Mouse (Mus musculus) midbrain, postnatal 0 days (tissue): ENCODE measurements around the gene Nav2. TPM values are rescaled to one million over a fixed set of nuclear protein-coding genes. Genes with fewer than 3 reads are reported as not detected.
A peak's percentile ranks its signal among the peaks of the same experiment; 100 is the strongest.

ENCODE experiments used
- ATAC-seq: fragments of 200-750 bp; cut with Nextera tagmentation; 2 replicates; pipeline ENCODE4 v1.8.0; 2017; ENCODE audit warnings: moderate number of reproducible peaks, mild to moderate bottlenecking, moderate TSS enrichment, moderate library complexity; ENCODE audit not compliant: low FRiP score
- DNase-seq: peaks from one replicate; pipeline ENCODE4 v3.0.0-alpha.2; 2015; ENCODE audit warnings: low spot score
- H3K27ac ChIP-seq: fragments of 300-500 bp; sonication (generic); 2 replicates; pipeline ENCODE4 v1.5.1; 2014; ENCODE audit warnings: low read depth, mild to moderate bottlenecking, low read length, mixed read lengths
- H3K27me3 ChIP-seq: fragments of 300-500 bp; sonication (generic); 2 replicates; pipeline ENCODE4 v1.6.1; 2014; ENCODE audit warnings: low read length, control low read depth, mixed read lengths; ENCODE audit not compliant: insufficient read depth
- H3K36me3 ChIP-seq: fragments of 300-500 bp; sonication (generic); 2 replicates; pipeline ENCODE4 v1.6.1; 2014; ENCODE audit warnings: low read length, control low read depth, mixed read lengths; ENCODE audit not compliant: insufficient read depth
- H3K4me1 ChIP-seq: fragments of 300-500 bp; sonication (generic); 2 replicates; pipeline ENCODE4 v1.6.1; 2014; ENCODE audit warnings: mild to moderate bottlenecking, control low read depth, antibody characterized with exemption, low read length, mixed read lengths; ENCODE audit not compliant: insufficient read depth
- H3K4me2 ChIP-seq: fragments of 300-500 bp; sonication (generic); 2 replicates; pipeline ENCODE4 v1.6.1; 2014; ENCODE audit warnings: low read depth, mild to moderate bottlenecking, low read length, mixed read lengths; ENCODE audit not compliant: poor library complexity, severe bottlenecking
- H3K4me3 ChIP-seq: fragments of 300-500 bp; sonication (generic); 2 replicates; pipeline ENCODE4 v1.5.1; 2014; ENCODE audit warnings: low read depth, mild to moderate bottlenecking, low read length, moderate library complexity
- H3K9ac ChIP-seq: fragments of 300-500 bp; sonication (generic); replicated peaks from 2 replicates; pipeline ENCODE4 v1.6.1; 2014; ENCODE audit warnings: mild to moderate bottlenecking, low read length, moderate library complexity, mixed read lengths; ENCODE audit not compliant: poor library complexity, severe bottlenecking
- H3K9me3 ChIP-seq: fragments of 300-500 bp; sonication (generic); 2 replicates; pipeline ENCODE4 v1.6.1; 2016; ENCODE audit warnings: low read length, control low read depth
- CTCF ChIP-seq: IDR thresholded peaks from 2 replicates; pipeline ENCODE4 v1.5.1; 2016; ENCODE audit warnings: antibody characterized with exemption, mild to moderate bottlenecking
- WGBS: fragments of 180-500 bp; shearing (Covaris S2); extraction: QIAGEN DNeasy Blood & Tissue Kit; methylation state at CpG from one replicate; pipeline ENCODE4 v1.1.7; 2014; 5-methylcytosine and 5-hydroxymethylcytosine counted together
- polyA plus RNA-seq: library from polyadenylated mRNA; unstranded; fragments of >200 nt; fragmentation: Nextera tagmentation; extraction: Ambion mirVana; gene quantifications from 2 replicates; pipeline ENCODE4 v1.2.1, GENCODE M21; 2015
- total RNA-seq: library from RNA; depleted of rRNA; stranded (reverse); fragments of >200 nt; gene quantifications from 2 replicates; pipeline ENCODE4 v1.2.3, GENCODE M21; 2014

The Nav2 gene
- total and polyA plus RNA-seq, 2 experiments from 2014 or later = 18.3 to 53.8 TPM

DNA sequence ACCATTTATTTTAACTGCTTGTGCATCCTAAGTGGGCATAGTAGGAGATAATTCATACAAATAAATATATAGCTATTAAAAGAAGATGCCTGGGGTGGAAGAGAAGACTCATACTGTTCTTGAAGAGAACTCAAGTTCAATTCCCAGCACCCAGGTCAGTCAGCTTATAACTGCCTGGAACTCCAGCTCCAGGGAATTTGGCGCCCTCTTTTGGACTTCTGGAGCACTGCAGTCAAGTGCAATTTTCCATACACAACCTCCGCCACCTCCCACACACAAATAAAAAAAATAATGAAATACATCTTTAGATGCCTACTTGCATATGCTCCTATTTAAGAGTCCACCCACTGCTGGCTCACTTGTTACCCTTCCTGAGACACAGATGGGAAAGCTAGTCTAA lies 416.1 kb downstream of the Nav2 start:
- H3K9ac ChIP-seq = no peak overlapping the region
- peaks cover 3% of the 10 kb centered on the region; the same call in 1 of the 2 replicates for H3K4me1 ChIP-seq
- no peak overlapping the region for H3K4me2 ChIP-seq
- H3K4me3 ChIP-seq = no peak overlapping the region
- TF ChIP-seq CTCF = peak; percentile 46
- no peak overlapping the region for H3K27ac ChIP-seq
- WGBS = 95% methylated on average over 2 of the region's 2 CpGs
- H3K36me3 ChIP-seq = no peaks in the 10 kb centered on the region
- DNase-seq = no peak
- no peaks in the 10 kb centered on the region for H3K9me3 ChIP-seq
- no peaks in the 10 kb centered on the region for H3K27me3 ChIP-seq
- ATAC-seq = no peak

DNA sequence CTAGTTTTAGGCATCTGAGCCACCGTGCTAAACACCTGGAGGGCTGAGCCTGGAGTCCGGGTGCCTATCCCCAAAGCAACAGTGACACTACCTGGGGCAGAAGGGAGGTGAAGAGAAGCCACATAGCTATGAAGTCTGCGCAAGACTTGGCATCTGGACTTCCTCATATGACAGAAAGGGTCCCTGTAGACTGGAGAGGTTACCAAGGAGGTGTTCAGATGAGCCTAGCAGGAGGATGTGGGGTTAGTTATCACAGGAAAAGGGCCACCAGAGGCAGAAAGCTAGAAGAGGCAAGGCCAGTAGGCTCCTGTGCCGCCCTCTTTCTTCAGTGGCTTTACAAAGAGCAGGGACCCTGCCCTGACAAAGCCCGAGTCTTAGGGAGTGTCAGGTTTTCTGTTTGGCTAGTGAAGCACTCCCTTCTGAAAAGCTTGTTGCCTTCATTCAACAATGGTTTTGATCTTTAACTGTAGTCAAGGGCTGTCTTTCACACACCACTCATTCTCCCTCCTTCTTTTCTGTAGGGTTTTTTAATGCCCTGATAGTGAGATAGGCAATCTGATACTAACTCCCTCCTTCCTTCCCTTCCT lies 417.7 kb downstream of the Nav2 start:
- DNase-seq (no peak), ATAC-seq (no peak)
- no peaks in the 10 kb centered on the region; the same call in 1 of the 2 replicates for H3K4me1 ChIP-seq
- no peak overlapping the region for H3K4me3 ChIP-seq
- H3K27ac ChIP-seq = no peak overlapping the region
- WGBS = 48% methylated on average over 5 of the region's 5 CpGs
- H3K9me3 ChIP-seq = no peaks in the 10 kb centered on the region
- H3K4me2 ChIP-seq = no peak overlapping the region
- no peak for TF ChIP-seq CTCF
- no peaks in the 10 kb centered on the region for H3K36me3 ChIP-seq
- H3K9ac ChIP-seq = no peak overlapping the region
- H3K27me3 ChIP-seq = no peaks in the 10 kb centered on the region

DNA sequence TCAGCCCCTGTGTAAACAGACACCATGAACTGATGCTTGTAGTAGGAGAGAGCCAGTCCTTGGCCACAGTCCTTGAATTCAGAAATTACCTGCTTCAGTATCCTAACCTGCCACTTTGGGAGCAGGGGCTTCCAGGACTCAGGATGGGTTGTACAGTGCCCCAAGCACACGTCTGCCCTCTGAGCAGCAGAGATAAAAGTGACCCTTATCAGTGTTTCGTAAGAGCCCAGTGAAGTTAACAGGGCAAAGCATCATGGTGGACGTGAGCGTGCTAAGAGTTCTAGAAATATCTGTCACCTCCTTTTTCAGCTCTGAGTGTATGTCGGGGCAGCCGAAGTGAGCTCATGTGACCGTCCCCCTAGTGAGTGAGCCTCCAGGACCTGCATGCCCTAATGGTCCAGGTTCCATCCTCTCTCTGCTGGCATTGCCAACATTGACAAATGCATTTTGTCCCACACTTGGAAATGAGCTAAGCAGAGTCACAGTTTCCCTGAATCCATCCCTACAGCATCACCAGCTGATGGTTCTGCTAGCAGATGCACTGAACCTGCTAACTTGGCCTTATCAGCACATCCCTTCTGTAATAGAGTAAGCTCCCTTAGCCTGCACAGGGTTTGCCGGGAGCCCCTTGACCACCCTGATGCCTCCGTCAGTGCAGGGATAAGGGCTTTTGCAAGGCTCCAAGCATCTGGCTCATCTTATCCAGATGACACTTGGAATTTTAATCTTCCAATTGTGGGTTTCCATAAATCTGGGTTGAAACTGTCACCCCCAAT lies 418.6 kb downstream of the Nav2 start:
- H3K9me3 ChIP-seq = no peaks in the 10 kb centered on the region
- H3K36me3 ChIP-seq = no peaks in the 10 kb centered on the region
- ATAC-seq = no peak
- H3K4me3 ChIP-seq = no peak overlapping the region
- H3K9ac ChIP-seq = no peak overlapping the region
- 86% methylated on average over 9 of the region's 9 CpGs for WGBS
- H3K4me1 ChIP-seq = no peaks in the 10 kb centered on the region; the same call in 1 of the 2 replicates
- DNase-seq = no peak
- no peak overlapping the region for H3K27ac ChIP-seq
- TF ChIP-seq CTCF = no peak
- H3K27me3 ChIP-seq = no peaks in the 10 kb centered on the region
- no peak overlapping the region for H3K4me2 ChIP-seq

DNA sequence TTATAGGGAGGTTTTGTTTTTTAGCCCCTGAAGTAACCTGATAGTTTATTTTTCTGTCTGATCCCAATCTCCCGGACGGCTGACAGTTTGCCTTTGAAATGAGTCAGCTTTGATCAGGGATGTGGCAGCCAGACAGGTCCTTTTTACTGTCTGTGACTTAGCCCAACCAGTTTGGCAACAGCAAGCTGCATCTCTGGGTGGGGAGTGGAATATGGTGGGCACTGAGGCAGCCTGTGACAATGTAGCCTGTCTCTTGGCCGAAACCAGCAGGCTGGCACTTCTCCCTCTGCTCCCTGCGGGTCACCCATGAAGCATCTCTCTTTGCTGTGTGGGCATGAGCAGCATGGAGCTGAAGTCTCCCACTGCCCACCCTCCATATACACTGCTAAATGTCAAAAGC lies 421.7 kb downstream of the Nav2 start:
- Histone ChIP-seq H3K4me1 (no peaks in the 10 kb centered on the region; the same call in 1 of the 2 replicates), H3K36me3 (no peaks in the 10 kb centered on the region), H3K9ac (no peak overlapping the region), H3K4me3 (no peak overlapping the region), H3K27ac (no peak overlapping the region), H3K4me2 (no peak overlapping the region), H3K9me3 (no peaks in the 10 kb centered on the region), H3K27me3 (no peaks in the 10 kb centered on the region)
- no peak for TF ChIP-seq CTCF
- DNase-seq = peak; percentile 28
- ATAC-seq = peak; percentile 41; the same call in 1 of the 2 replicates
- WGBS = 37% methylated on average over 4 of the region's 4 CpGs

DNA sequence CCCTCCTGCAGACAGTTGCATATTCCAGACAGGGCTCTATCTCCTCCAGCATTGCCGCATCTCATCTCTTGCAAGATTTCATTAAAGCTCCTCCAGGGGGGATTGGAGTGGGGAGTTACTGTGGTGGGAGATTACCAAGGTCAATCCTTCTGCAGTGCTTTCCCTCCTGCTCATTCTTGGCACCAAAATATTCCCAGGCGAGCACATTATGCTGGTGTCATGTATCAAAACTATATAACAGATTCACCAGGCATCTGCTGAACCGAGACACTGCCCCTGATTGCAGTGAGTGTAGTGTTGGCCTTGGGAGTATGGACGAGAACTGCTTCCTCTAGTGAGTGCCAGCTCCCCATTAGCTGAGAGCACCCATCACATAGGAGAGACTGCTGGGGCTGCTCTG lies 423.4 kb downstream of the Nav2 start:
- no peaks in the 10 kb centered on the region; the same call in 1 of the 2 replicates for H3K4me1 ChIP-seq
- ATAC-seq (no peak), DNase-seq (no peak)
- H3K27ac ChIP-seq = no peak overlapping the region
- no peak overlapping the region for H3K4me3 ChIP-seq
- H3K9ac ChIP-seq = no peak overlapping the region
- H3K27me3 ChIP-seq = no peaks in the 10 kb centered on the region
- no peaks in the 10 kb centered on the region for H3K36me3 ChIP-seq
- no peak for TF ChIP-seq CTCF
- no peak overlapping the region for H3K4me2 ChIP-seq
- WGBS = 72% methylated on average over 4 of the region's 4 CpGs
- no peaks in the 10 kb centered on the region for H3K9me3 ChIP-seq

DNA sequence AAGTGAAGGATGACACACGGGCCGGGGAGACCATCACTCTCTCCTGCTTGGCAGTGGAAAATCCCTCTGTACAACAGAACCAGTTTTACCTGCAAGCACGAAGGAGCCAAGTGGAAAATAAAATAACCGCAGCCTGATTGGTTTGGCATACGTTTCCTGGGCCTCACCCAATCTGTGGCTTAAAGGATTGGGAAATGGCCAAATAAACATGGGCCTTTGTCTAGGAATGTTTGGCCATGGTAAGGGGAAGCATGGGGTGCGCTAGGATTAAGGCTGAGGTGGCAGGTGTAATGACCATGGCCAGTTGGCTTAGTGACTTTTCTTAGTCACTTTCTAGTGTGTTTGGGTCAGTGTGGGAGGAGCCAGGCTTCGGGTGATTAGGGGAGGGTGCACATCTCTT lies 424.1 kb downstream of the Nav2 start:
- H3K27ac ChIP-seq = no peak overlapping the region
- DNase-seq = no peak
- H3K36me3 ChIP-seq = no peaks in the 10 kb centered on the region
- H3K4me1 ChIP-seq = no peaks in the 10 kb centered on the region; the same call in 1 of the 2 replicates
- no peak for TF ChIP-seq CTCF
- 75% methylated on average over 7 of the region's 7 CpGs for WGBS
- H3K9me3 ChIP-seq = no peaks in the 10 kb centered on the region
- no peak for ATAC-seq
- H3K27me3 ChIP-seq = no peaks in the 10 kb centered on the region
- H3K4me2 ChIP-seq = no peak overlapping the region
- no peak overlapping the region for H3K9ac ChIP-seq
- no peak overlapping the region for H3K4me3 ChIP-seq
